Mouse (Mus musculus): ENCODE measurements around the gene AI837181.

Gene AI837181

DNA sequence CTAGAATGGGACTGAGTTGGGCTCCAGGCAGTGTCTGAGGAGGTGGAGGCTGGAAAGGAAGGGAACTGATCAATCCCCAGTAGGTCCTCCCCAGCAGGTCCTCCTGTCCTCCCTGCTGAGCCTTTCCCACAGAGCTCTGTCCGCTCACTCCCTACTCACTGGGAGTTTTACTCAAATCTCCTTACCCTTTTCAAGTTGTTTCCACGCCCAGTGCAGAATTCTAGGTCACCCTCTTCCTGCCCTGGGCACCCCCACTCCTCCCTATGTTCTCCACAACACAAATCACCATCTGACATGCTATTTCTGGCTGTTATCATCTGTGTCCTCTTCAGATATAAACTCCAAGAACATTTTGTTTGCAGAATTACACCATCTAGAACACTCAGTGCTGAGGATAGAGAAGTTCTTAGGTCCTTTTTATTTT is 10.4 kb upstream of the AI837181 start:
- no peak for DNase-seq (ENCODE audit: low read depth, low spot score)

DNA sequence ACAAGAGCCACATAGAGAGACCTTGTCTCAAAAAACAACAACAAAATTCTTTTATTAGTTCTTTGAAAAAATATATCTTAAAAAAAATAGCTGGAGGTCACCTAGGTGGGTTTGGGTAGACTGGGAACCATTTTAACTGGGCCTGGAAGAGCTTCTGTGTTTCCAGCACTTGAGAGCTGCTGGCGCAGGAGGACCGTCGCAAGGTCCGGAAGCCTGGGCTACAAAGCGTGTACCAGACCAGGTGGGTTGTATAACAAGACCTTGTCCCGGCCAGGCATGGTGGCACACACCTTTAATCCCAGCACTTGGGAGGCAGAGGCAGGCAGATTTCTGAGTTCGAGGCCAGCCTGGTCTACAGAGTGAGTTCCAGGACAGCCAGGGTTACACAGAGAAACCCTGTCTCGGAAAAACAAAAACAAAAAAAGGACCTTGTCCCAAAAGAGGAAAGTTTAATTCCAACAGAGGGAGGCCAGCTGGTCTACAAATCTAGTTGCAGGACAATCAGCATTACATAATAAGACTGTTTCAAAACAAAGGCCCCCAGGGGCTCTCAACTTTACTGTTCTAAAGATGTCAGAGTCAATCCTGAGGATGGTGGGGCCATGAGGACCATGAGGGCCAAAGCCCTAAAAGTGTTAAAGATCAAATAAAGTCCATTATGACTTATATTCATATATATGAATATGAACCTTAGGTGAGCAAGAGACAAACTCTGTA is 6.0 kb upstream of the AI837181 start:
- no peak for DNase-seq (ENCODE audit: low read depth, low spot score)

DNA sequence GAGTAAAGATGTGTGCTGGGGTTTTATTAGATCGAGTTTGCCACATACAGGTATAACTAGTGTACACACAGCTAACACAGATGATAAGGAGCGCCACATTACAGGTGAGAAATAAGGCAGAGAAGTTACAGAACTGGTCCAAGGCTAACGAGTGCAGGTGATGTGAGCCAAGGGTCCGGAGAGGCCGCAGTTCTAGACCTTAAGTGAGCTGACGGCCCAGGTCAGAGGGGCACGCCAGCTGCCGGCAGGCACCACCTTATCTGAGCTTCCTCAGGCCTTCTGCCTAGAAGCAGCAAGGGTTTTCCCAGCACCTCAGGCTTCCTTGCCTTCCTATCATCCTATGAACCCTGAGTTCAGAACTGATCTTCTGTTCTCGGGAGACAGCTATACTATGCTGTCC is 5.3 kb upstream of the AI837181 start:
- DNase-seq (ENCODE audit: low read depth, low spot score): no peak

DNA sequence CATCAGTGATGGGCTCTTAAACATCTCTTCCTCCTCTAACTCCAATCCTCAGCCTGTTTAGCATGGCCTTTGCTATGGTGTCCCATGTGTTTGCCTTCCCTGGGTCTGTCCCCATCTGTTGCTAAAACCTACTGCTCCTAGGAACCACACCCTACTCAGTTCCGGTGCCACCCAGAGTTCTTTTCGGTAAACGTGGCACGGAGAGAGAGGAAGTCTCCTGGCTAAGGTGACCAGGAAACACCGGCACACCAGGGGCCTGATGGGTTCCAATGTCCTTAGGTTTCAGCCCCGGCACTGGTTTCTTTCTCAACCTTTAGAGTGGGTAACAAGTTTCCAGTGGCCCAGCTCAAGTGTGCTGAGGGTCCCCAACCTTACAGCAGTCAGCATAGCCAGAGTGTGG is 4.4 kb upstream of the AI837181 start:
- no peak for DNase-seq (ENCODE audit: low read depth, low spot score)

DNA sequence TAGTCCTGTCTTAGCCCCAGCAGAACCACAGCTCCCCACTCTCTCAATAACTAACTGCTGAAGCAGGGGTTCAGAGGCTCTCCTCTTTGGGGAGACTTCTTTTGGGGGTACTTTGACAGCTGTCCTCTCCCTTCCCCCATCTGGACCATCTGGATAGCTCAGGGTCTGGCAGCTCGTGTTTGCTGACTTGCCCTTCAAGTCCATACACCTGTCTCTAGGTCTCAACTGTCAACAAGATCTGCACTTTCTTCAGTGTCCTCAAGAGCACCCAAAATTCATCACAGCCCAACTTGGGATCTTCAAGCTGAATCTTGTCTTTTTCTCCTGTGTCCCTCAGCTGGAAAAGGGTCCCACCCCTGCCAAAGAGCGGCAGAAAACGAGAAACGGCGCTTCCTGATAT is 3.2 kb upstream of the AI837181 start:
- DNase-seq (ENCODE audit: low read depth, low spot score): no peak

DNA sequence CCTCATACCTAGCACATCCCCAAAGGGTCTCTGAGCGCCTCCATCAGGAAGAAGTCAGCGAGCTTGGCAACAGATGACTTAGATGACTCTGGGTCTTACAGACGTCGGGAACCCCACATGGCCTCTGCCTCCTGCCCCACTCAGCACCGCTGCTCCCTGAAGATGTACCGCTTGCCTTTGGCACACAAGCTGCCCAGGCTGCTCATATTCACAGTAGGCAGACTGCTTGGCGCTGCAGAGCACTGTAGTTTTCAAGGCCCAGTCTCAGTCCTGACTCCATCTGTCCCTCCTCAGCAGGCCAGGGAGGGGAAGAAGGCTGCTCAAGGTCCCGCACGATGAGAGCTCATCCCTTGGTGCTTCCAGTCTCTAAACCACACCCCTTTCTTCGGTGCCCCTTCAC is 2.7 kb upstream of the AI837181 start:
- no peak for DNase-seq (ENCODE audit: low read depth, low spot score)

DNA sequence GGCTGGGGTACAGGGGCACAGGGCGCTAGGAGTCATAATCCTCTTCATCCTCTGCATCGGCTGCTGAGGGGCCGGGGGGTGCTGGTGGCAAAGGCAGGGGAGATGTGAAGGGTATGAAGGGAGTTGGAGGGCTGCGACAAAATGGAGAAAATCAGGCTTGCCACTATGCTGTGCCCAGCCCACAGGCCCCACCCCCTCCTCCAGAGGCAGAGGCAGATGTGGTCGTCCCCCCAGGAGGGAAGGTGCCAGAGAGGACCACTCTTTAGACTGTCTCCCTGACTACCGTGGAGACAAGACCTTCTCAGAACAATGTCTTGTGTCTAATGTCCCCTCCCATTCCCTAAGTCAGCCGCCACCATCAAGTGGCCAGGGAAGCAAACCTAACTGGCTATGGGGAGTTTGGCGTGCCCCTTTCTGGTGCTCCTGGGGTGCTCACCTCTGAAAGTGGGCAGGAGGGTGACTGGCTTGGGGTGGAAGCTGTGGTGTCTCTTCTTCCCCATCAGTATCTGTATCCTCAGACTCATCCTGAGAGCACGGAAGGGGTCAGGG is 2.0 kb upstream of the AI837181 start:
- no peak for DNase-seq (ENCODE audit: low read depth, low spot score)

DNA sequence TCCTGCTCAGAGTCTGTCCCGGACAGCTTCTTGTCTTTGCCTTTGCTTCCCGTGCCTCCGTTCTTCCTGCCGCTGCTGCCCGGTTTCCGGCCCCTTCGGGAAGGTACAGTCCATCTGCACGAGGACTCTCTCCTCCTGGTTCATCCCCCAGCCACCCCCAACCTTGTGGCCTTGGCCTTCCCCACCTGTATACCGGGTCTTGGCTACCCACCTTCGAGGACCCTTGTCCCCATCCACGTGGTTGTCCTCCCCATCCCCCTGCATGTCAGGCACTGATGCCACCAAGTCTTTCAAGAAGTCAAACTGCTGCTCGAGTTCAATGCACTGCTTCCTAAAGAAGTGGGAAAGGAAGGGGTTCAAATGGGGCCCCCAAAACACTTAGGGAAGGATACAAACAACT is 1.4 kb upstream of the AI837181 start:
- no peak for DNase-seq (ENCODE audit: low read depth, low spot score)

DNA sequence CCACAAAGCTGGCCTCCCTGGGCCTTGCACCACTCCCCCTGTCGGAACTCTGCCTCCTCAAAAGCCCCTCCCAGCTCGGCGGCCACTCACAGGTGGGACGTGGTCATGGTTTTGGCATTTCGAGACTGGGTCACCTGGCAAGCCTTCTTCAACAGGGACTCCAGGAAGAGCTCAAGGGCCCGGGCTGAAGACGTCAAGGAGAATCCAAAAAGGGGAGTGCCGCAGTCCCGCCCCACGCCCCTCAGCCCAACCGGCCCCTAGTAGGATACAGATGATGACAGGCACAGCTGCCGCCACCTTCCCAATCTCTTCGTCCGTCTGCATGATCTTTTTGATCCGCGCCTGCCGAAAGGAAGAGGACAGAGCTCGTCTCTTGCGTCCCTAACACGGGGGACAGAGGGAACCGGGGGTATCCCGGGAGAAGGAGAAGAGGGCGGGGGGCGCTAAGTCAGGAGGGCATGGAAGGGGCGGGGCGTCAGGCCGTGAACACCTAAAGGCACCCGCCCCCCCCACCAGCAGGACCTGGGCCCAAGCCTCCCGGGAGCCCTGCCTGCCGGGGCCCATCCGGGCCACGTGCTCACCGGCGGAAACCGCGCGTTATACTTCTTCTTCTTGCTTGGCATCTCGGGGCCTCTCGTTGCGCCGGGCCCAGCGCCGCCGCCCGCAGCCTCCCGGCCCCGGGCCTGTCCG is 707 bp upstream of the AI837181 start:
- no peak for DNase-seq (ENCODE audit: low read depth, low spot score)

DNA sequence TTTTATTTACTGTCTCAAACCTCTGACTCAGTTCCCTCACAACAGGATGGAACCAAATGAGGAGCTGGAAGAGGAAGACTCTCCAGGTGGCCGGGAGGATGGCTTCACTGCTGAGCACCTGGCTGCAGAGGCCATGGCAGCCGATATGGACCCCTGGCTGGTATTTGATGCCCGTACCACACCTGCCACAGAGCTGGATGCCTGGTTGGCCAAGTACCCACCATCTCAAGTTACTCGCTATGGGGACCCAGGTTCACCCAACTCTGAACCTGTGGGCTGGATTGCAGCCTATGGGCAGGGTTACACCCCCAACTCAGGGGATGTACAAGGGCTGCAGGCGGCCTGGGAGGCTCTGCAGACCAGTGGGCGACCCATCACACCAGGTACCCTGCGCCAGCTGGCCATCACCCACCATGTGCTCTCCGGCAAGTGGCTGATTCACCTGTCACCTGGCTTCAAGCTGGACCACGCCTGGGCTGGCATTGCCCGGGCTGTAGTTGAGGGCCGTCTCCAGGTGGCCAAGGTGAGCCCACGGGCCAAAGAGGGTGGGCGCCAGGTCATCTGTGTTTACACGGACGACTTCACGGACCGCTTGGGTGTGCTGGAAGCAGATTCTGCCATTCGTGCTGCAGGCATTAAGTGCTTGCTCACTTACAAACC is 1.1 kb downstream of the AI837181 start:
- DNase-seq (ENCODE audit: low read depth, low spot score): no peak

DNA sequence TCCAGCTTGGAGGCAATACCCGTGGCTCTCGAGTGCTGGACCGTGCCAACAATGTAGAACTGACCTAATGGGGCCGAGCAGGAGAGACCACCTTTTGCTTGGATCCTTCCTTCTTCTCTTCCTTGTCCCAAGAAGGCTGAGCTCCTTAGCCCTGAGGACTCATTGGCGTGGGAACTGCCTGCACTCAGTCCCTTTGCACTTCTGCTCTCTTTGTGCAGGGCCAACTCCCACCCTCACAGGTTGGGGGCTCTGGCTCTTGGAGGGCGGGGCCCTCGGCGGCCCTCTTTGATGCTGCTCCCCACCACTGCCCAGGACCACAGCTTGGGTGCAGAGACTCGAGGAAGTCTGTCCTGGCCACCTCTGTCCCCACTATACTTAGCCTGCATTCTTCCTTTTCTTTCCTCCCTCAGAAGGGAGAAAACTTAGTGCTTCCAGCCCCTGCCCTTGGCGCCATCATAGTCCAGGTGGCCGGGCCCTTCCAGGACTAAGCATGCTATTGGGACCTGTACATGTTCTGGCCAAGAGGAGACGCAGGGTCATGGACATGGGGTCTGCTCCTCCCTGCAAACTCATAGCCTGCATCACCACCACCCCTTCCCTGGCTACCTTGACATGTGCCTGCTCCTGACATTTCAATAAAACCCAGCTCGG is 1.8 kb downstream of the AI837181 start:
- DNase-seq (ENCODE audit: low read depth, low spot score): no peak

DNA sequence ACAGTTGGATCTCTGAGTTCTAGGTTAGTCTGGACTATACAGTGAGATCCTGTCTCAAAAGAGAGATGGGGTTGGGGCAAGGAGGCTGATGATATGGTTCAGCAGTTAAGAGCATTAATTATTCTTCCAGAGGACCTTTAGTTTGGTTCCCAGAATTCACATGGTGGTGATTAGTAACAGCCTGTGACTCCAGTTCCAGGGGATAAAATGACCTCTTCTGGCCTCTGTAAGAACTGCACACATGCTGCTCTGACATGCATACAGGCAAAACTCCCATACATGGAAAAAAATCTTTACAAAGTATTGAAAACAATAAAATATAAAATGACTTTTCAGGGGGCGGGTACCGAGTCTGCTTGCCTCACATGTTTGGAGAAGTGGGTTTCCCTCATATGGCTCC is 3.1 kb downstream of the AI837181 start:
- no peak for DNase-seq (ENCODE audit: low read depth, low spot score)

DNA sequence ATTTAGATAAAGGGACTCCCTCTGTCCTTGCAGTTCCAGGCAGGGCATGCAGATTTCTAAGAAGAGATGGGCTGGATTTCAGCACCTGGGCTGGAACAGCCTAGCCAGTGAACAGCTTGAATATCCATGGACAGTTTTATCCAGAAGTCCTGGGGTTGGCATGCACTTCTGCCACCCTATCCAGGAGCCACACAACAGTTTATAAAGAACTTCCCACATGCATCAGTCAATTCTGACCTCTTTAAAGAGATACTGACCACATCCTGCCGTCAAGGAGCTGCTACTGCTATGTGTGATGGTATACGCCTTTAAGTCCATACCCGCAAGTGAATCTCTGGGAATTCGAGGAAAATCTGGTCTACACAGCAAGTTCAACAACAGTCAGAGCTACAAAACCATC is 4.3 kb downstream of the AI837181 start:
- no peak for DNase-seq (ENCODE audit: low read depth, low spot score)

DNA sequence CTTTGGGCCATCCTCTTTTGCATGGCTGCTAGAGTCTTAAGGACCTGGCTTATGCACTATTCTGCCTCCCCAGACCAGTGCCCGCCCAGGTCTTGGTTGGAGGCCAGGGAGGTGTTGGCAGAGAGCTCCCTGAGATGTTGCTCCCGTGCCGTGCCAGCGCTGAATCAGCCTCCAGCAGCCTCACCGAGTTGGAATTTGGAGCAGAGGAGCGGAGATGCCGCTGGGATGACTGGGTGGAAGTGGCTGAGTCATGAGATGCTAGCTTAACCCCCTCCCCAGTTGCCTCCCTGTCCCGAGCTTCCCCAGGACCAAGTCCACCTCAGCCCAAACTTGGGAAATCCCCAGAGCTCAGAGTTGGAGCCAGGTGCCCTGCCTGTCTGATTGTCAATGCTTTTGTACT is 4.9 kb downstream of the AI837181 start:
- no peak for DNase-seq (ENCODE audit: low read depth, low spot score)

DNA sequence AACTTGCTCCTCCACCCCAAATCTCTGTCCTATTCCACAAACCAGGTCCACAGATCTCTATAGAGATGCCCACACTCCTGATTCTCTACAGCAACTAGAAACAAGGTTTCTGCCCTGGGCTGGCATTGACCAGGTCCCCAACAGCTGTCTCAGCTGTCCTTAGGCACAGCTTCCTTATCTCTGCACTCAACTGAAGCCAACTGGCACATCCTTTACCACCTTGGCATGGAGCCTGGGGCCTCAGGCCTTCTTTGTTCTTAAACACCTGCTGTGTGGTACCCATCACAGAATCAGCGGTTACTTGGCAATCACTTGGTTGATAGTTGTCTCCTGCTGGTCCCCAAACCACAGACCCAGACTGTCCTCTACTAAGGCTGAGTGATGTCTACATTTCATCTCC is 5.5 kb downstream of the AI837181 start:
- DNase-seq (ENCODE audit: low read depth, low spot score): no peak

DNA sequence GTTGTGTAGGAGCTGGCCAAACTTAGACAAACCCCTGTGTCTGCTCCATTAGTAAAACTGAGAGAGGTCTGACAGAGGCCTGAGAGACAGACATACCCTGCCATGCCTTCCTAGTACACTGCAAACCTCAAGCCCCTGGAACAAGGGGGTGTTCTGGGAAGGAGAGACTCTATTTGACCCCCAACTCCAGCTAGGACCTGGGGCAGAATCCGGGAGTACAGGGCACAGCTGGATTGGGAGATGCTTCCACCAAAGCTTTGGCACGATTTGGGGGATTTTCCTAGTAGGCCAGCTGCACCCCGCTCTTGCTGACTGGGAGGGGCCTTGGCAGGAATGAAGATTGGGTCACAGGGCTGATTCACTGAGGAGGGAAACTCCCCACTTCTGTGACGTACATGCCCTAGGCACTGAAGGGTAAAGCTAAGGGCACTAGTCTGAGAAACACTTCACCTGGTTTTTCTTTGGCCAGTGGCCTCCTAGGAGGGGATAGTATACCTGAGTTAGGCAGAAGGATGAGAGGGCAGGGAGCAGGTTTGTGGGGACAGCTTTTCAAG is 7.0 kb downstream of the AI837181 start:
- DNase-seq (ENCODE audit: low read depth, low spot score): no peak

DNA sequence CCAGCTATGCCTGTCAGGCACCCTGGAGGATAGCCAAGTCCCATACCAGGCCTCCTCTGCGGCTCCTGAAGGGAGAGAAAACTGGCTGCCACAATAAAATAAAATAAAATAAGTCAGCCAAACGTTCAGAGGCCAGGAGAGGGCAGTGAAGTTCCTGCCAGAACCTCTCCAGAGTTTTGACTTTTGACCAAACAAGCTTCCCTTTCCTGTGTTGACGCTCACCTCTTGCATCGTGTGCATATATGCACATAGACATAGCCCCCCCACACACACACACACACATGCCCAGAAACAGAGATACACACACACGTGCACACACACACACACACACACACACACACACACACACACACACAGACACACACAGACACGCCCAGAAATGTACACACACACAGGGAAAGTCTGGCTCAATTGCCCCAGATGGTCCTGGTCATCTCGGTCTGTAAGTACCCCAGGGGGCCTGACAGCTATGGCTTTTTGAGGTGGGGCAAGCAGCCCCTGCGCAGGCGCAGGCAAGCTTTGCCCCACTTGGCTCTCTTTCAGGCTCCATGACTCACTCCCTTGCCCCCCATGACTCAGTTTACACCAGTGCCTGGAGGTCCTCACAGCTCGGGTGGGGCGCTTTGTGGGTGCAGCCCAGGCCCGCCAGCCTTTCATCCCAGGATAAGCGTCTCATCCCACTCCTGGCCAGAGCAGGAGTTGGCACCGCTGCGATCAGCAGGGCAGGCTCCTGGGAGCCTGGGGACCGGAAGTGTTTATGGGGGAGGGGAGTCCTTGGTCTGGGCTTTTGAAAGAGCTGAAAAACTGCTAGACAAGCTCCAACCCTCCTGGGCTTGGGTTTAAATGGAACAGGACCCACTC is 8.3 kb downstream of the AI837181 start:
- DNase-seq (ENCODE audit: low read depth, low spot score): no peak

DNA sequence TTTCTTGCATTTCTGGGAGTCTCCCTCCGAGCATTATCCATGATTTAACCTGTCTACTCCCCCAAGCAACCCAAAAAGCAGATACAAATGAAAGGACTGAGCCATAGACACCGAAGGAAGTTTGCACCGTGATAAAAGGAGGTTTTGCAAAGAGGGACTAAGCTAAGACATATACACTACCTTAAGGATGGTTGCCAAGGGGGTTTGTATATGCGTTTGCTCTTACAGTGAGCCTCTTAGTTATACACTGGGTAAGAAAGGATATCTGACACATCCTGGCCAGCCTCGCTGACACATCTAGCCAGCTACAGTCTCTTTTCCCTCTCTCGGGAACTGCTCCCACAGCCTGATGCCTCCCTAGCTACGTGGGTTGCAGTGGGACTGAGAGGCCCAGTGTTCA is 9.0 kb downstream of the AI837181 start:
- no peak for DNase-seq (ENCODE audit: low read depth, low spot score)

DNA sequence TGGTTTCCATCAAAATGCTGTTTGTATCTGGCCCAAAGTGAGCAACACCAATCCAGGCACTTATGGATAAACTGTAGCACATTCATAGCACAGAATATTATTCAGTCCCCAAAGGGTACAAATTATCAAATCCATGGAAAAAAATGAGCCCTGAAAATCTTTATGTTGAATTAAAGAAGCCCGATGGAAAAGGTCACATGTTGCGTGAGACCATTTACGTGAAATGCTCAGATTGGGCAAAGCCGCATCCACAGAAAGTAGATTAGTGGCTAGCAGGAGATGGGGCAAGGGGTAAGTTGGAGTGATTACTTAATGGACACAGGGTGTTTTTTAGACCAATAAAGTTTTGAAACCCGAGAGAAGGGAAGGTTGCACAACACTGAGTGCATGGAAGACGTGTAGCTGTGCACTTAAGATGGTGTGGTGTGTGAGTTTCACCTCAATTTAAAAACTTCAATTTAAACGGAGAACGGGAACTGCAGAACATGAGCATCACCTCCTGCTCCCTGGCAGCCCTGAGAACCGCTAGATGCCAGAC is 19.5 kb downstream of the AI837181 start:
- no peak for DNase-seq (ENCODE audit: low read depth, low spot score)

DNA sequence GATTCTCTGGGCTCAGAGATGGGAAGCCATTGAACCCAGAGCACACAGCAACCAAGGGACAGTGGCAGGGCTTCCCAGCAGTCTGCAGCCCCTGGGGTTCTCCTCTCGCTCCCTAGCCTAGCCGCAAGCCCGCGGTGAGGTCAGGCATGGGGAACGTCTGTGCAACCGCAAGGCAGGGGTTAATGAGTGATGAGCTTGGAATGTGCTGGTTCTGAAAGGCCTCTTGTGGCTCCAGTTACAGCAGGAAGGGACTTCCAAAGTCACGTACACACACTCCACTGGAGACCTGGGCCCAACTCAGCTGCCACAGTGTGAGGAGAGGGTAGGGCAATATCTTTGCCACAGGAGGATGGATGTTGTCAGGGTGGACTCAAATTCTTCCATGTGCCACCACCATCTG is 20.0 kb downstream of the AI837181 start:
- no peak for DNase-seq (ENCODE audit: low read depth, low spot score)

DNA sequence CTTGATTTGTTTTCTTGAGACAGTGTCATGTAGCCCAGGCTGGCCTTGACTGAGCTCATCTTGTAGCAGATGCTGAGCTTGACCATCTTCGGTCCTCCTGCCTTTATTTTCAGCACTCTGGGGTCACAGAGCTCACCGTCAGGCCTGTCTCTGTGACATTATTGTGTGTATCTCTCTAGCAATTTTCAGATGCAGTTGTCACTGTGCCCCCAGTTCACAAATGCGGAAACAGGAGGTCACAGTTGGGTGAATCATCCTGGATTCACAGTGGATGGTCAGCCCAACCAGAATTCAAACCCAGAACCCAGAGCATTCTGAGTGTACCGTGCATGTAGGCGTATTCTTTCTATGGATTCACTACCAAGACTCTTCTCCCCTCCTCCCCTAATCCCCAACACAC is 20.8 kb downstream of the AI837181 start:
- DNase-seq (ENCODE audit: low read depth, low spot score): no peak

Measured in WW6 (cell line).